Mouse (Mus musculus) megakaryocyte, embryonic 14.5 days (primary cell): ENCODE measurements around the gene Smarca2. TPM values are rescaled to one million over a fixed set of nuclear protein-coding genes. Genes with fewer than 3 reads are reported as not detected.
"Not testable (repeated sequence)": the region's sequence is repeated elsewhere in the genome, so short reads cannot be mapped to it uniquely, and the experiment has no call there.

Experiments
- H3K27me3 ChIP-seq: replicated peaks from 2 replicates; pipeline ENCODE3; 2012; ENCODE audit warnings: inconsistent platforms
- H3K36me3 ChIP-seq: replicated peaks from 2 replicates; pipeline ENCODE3; 2012; ENCODE audit warnings: low read length, inconsistent platforms, mixed read lengths
- H3K4me1 ChIP-seq: 2 replicates; pipeline ENCODE4 v1.6.1; 2012; ENCODE audit warnings: inconsistent platforms
- H3K4me3 ChIP-seq: replicated peaks from 2 replicates; pipeline ENCODE3; 2012; ENCODE audit warnings: moderate library complexity, mild to moderate bottlenecking, inconsistent platforms
- H3K9me3 ChIP-seq: 2 replicates; pipeline ENCODE4 v1.6.1; 2012; ENCODE audit warnings: inconsistent platforms
- FLI1 ChIP-seq: IDR thresholded peaks from 2 replicates; pipeline ENCODE4 v1.6.1; 2012; ENCODE audit warnings: low read length, inconsistent platforms, mixed read lengths
- GATA1 ChIP-seq: IDR thresholded peaks from 3 replicates; pipeline ENCODE4 v1.6.1; 2012; ENCODE audit warnings: mixed read lengths, low read length, inconsistent platforms, borderline replicate concordance
- polyA plus RNA-seq: library from polyadenylated mRNA; stranded (reverse); fragments of >175 nt; gene quantifications from 2 replicates; pipeline ENCODE4 v1.2.3, GENCODE M21; 2012; ENCODE audit warnings: low replicate concordance; ENCODE audit not compliant: insufficient read depth

Gene Smarca2
- polyA plus RNA-seq, 1 experiment, result 16.0 TPM

DNA sequence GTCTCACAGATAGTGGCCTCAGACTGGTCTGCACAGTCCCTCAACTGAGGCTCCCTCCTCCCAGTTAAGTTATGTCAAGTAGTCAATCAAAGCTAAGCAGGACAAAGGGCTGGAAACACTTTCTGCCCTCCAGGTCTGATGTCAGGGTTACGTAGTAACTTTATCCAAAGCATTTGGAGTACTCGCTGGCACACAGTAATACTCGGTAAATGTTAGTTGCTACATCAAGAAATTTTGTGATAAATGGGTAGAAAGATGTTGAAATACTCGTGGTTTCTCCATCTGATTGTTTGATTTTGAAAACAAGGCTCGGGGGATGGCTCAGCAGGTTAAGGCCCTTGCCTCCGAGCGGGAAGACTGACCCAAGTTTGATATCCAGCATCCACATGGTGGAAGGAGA lies 53.5 kb downstream of the Smarca2 start:
- Histone ChIP-seq H3K4me1 (peaks cover 3% of the 10 kb centered on the region; the same call in 1 of the 2 replicates), H3K27me3 (no peaks in the 10 kb centered on the region), H3K36me3 (peaks cover 93% of the 10 kb centered on the region), H3K4me3 (no peak overlapping the region), H3K9me3 (no peaks in the 10 kb centered on the region)
- TF ChIP-seq FLI1 (no peak), GATA1 (no peak)

DNA sequence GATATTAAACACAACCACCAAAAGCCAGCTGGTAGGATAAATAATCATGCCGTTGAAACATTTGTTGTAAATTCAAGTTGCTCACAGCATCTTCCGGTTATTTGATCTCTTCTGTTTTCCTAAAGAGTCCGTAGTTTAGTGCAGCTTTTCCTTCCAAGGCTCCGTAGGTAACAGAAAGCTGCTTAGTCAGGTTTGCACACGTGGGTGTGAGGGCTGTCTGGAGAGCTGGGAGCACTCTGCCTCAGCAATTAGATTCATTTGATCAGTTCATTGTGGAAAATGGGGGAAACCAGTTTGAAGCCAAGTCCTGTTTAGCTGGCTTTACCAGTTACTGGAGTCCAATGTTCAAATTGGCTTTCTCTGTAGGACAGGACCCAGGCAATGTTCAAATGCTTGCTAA lies 55.1 kb downstream of the Smarca2 start:
- TF ChIP-seq FLI1 (no peak), GATA1 (no peak)
- Histone ChIP-seq H3K27me3 (no peaks in the 10 kb centered on the region), H3K36me3 (peaks cover 93% of the 10 kb centered on the region), H3K4me3 (no peak overlapping the region), H3K9me3 (no peaks in the 10 kb centered on the region), H3K4me1 (peaks cover 3% of the 10 kb centered on the region; the same call in 1 of the 2 replicates)

DNA sequence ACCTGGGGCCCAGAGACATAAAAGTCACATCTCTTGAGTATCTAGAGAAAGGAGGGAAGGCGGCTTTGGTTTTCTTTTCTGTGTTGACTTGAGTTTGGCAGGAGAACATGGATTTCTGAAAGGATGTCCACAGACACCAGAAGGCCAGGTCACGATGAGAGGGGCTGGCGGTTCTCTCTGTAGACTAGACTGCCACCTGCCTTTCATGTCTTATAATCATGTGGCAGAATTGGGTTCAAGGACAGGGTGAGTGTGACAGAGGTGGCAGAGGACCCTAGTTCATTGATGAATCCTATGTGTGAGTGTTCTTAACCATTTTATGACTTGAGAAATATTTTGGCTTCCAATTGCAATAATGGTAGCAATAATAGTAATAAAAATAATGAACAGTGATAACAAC lies 56.3 kb downstream of the Smarca2 start:
- TF ChIP-seq GATA1 (no peak), FLI1 (no peak)
- peaks cover 92% of the 10 kb centered on the region for H3K36me3 ChIP-seq

DNA sequence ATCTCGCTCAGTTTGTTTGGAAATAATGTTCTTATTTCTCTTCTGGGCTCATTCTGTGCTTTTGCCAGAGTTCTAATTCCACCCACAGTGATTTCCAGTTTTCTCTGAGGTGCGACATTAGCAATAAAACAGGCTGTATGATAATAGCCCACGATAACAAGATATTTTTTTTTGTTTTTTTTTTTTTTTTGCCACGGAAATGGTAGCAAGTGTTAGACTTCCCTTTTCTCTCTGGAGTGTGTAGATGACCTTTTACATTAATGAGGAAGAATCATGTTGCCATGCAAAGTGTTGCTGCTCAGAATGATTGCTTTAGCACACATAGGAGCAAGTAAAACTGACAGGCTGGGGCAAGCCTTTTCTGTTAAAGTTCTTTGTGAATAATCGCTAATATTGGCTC lies 61.5 kb downstream of the Smarca2 start:
- Histone ChIP-seq H3K4me3 (no peak overlapping the region), H3K4me1 (peaks cover 3% of the 10 kb centered on the region; the same call in 1 of the 2 replicates), H3K36me3 (peaks cover 87% of the 10 kb centered on the region), H3K9me3 (no peaks in the 10 kb centered on the region), H3K27me3 (no peaks in the 10 kb centered on the region)
- no peak for TF ChIP-seq GATA1
- TF ChIP-seq FLI1, result no peak

More for the DNA sequence above, 56.3 kb downstream of the Smarca2 start:
- no peaks in the 10 kb centered on the region for H3K9me3 ChIP-seq
- H3K4me1 ChIP-seq, result peaks cover 3% of the 10 kb centered on the region; the same call in 1 of the 2 replicates
- no peaks in the 10 kb centered on the region for H3K27me3 ChIP-seq
- no peak overlapping the region for H3K4me3 ChIP-seq

DNA sequence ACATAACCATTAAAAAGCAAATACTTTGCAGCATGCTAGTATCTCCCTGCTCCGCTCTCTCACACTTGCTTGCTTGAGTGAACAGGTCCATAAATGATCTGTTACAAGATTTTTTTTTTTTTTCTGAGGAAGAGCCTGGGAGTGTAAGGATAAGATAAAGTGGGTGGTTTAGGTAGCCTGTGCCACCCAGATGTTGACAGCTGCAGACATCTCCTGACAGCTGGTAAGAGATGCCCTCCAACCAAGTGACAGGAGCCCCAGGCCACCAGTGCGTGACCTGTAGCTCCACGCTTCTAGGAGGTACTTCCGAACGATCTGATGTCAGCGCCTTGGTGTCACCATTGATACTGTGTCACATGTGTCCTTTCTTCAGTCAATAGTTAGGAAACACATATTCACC lies 65.2 kb downstream of the Smarca2 start:
- Histone ChIP-seq H3K27me3 (no peaks in the 10 kb centered on the region), H3K36me3 (peaks cover 90% of the 10 kb centered on the region), H3K4me1 (peaks cover 3% of the 10 kb centered on the region; the same call in 1 of the 2 replicates), H3K9me3 (no peaks in the 10 kb centered on the region), H3K4me3 (no peak overlapping the region)
- no peak for TF ChIP-seq FLI1
- no peak for TF ChIP-seq GATA1

DNA sequence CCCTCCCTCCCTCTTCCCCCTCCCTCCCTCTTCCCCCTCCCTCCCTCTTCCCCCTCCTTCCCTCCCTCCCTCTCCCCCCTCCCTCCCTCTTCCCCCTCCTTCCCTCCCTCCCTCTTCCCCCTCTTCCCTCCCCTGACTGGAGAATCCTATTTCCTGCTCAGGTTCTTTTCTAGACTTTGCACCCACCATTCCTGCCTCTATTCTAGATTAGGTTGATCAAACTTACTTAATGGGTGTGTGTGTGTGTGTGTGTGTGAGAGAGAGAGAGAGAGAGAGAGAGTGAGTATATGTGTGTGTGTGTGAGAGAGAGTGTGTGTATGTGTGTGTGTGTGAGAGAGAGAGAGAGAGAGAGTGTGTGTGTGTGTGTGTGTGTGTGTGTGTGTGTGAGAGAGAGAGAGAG lies 66.6 kb downstream of the Smarca2 start:
- not testable (repeated sequence) for H3K4me1 ChIP-seq, H3K4me3 ChIP-seq, H3K9me3 ChIP-seq, H3K27me3 ChIP-seq
- peaks cover 90% of the 10 kb centered on the region for H3K36me3 ChIP-seq

DNA sequence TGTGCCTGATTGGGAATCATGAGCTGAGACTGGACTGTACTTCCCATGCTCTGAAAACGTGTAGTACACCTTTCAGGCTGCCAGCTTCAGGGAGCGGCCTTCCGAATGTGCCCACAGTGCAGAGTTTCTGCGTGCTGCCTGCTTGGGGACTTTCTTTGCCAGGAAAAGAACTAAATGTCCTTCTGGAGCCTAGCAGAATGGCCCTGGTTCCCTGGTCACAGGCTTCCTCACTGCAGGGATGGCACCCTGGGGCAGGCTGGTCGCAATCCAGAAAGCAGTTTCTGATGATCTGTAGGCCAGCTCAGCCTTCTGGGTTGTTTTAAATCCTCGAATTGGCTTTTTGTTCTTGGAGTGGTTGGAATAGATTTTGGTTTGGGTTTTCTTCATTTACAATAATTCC lies 71.1 kb downstream of the Smarca2 start:
- Histone ChIP-seq H3K4me3 (no peak overlapping the region), H3K27me3 (no peaks in the 10 kb centered on the region), H3K36me3 (peaks cover 94% of the 10 kb centered on the region), H3K9me3 (no peaks in the 10 kb centered on the region), H3K4me1 (no peaks in the 10 kb centered on the region)
- no peak for TF ChIP-seq GATA1

DNA sequence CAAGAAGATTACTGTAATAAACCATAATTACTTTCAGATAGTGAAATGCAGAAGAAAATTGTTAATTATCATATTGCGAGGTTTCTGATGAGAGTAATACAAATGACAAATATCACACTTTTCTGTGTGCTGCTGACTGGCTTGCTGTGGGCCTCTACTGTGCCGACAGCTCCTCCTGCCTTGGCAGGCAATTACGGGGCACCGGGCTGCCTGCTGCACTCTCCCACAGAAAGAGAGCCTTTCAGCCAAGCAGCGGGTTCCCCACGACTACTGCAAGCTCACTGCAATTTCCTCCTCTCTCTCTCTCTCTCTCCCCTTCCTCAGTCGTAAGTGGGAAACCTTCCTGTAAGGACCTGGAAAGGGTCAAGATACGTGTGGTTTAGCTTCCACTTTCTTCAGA lies 73.7 kb downstream of the Smarca2 start:
- Histone ChIP-seq H3K4me3 (no peak overlapping the region), H3K9me3 (no peaks in the 10 kb centered on the region), H3K27me3 (no peaks in the 10 kb centered on the region), H3K36me3 (peaks cover 94% of the 10 kb centered on the region), H3K4me1 (no peaks in the 10 kb centered on the region)
- TF ChIP-seq GATA1, result no peak
- no peak for TF ChIP-seq FLI1

DNA sequence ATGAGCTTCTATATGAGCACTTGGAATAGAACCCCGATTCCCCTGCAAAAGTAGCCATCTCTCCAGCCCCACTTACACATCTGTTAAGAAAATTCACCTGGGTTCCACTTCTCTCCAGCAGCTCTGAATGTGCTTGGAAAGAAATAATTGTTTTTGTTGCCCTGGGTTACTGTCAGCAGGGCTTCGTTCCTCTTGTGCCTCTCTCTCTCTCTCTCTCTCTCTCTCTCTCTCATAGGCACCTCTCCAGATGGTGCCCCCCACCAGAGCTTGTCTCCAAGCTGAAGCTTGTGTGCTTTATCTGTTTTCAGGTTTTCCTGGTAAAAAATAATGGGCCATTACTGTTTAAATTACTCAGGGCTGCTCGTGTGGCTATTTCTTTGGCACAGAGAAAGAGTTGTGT lies 74.8 kb downstream of the Smarca2 start:
- H3K27me3 ChIP-seq, result no peaks in the 10 kb centered on the region
- H3K4me1 ChIP-seq, result no peaks in the 10 kb centered on the region
- TF ChIP-seq GATA1, result no peak
- no peak for TF ChIP-seq FLI1
- peaks cover 93% of the 10 kb centered on the region for H3K36me3 ChIP-seq
- H3K4me3 ChIP-seq, result no peak overlapping the region
- H3K9me3 ChIP-seq, result no peaks in the 10 kb centered on the region

DNA sequence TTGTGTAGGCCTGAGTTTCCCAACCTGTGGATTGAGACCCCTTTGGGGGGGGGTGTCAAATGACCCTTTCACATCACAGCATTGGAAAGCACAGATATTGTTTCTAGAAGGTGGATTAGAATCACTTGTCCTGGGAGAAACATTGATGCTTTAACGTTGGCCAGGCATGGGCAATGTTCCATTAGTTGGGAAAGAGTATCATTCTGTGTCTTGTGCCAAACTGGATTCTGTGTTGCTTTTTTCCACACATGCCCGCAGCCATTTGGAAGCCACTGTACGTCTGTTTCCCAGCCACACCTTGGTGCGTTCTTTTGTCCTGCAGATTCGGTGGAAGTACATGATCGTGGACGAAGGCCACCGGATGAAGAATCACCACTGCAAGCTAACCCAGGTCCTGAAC lies 76.7 kb downstream of the Smarca2 start:
- Histone ChIP-seq H3K27me3 (no peaks in the 10 kb centered on the region), H3K9me3 (no peaks in the 10 kb centered on the region), H3K36me3 (peaks cover 94% of the 10 kb centered on the region), H3K4me1 (no peaks in the 10 kb centered on the region), H3K4me3 (no peak overlapping the region)
- TF ChIP-seq GATA1, result no peak
- TF ChIP-seq FLI1, result no peak

DNA sequence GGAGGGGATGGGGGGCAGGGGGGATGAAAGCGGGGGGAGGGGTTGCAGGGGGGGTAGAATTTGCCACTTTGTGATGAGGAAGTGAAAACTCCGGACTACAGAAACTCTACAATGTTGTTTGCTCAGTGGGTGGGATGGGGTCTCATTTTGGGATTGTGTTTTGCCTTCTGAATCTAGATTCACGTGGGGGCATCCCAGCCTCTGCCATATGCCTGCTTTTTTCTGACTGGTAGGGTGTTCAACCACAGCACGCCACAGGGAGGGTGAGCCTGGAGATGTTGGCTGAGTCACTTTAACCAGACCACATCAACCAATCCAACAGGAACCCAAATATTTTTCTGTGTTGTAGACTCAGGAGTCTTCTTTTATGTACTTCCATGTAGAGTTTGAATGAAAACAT lies 77.3 kb downstream of the Smarca2 start:
- peaks cover 94% of the 10 kb centered on the region for H3K36me3 ChIP-seq
- H3K27me3 ChIP-seq, result no peaks in the 10 kb centered on the region
- H3K4me1 ChIP-seq, result no peaks in the 10 kb centered on the region
- TF ChIP-seq FLI1 (no peak), GATA1 (no peak)
- no peak overlapping the region for H3K4me3 ChIP-seq
- H3K9me3 ChIP-seq, result no peaks in the 10 kb centered on the region
